Mouse (Mus musculus): Measurements from ENCODE around the gene Slc1a7. TPM values are rescaled to one million over a fixed set of nuclear protein-coding genes. Genes with fewer than 3 reads are reported as not detected.

Gene Slc1a7
- total and polyA plus RNA-seq, 3 experiments, result 0.21 to 1.9 (median 0.32) TPM

GRCm38 (mm10) chr4:108032352-108032849 lies 64.3 kb downstream of the Slc1a7 start:
- WGBS, result 55% methylated on average over 11 of the region's 11 CpGs
- Histone ChIP-seq H3K4me3 (peak overlapping the region; percentile 68; the same call in 1 of the 2 replicates), H3K27me3 (ENCODE audit: control insufficient read depth, insufficient read depth, low read length) (peaks cover 2% of the 10 kb centered on the region; the same call in 1 of the 2 replicates), H3K27ac (peak overlapping the region; percentile 77; the same call in 1 of the 2 replicates), H3K9ac (ENCODE audit: low read depth, low read length) (peak overlapping the region; percentile 80), H3K36me3 (ENCODE audit: control insufficient read depth, insufficient read depth, low read length) (no peaks in the 10 kb centered on the region), H3K4me1 (ENCODE audit: control insufficient read depth, insufficient read depth, low read length) (peaks cover 4% of the 10 kb centered on the region), H3K79me2 (replicated peaks; ENCODE audit: control insufficient read depth, insufficient read depth, low read length) (no peaks in the 10 kb centered on the region)
- no peak for TF ChIP-seq EP300 (IDR thresholded peaks at IDR 0.05; ENCODE audit: insufficient read depth, low read depth, low read length)
- no peak for TF ChIP-seq CTCF (IDR thresholded peaks at IDR 0.05)
- no peak for TF ChIP-seq POLR2A (IDR thresholded peaks at IDR 0.05; ENCODE audit: insufficient read depth, low read depth, low read length)
- intact Hi-C loops (cut with DNase I), result no loop called here
- DNase-seq, result no peak

- Histone ChIP-seq H3K79me2 (replicated peaks; ENCODE audit: control insufficient read depth, insufficient read depth, low read length) (no peaks in the 10 kb centered on the region), H3K27ac (no peak overlapping the region), H3K36me3 (ENCODE audit: control insufficient read depth, insufficient read depth, low read length) (no peaks in the 10 kb centered on the region), H3K4me3 (no peak overlapping the region), H3K27me3 (ENCODE audit: control insufficient read depth, insufficient read depth, low read length) (peaks cover 2% of the 10 kb centered on the region; the same call in 1 of the 2 replicates), H3K9ac (ENCODE audit: low read depth, low read length) (no peak overlapping the region), H3K4me1 (ENCODE audit: control insufficient read depth, insufficient read depth, low read length) (peaks cover 4% of the 10 kb centered on the region)
- intact Hi-C loops (cut with DNase I), result no loop called here
- WGBS, result 81% methylated on average over 8 of the region's 8 CpGs
- TF ChIP-seq POLR2A (IDR thresholded peaks at IDR 0.05; ENCODE audit: insufficient read depth, low read depth, low read length) (no peak), EP300 (IDR thresholded peaks at IDR 0.05; ENCODE audit: insufficient read depth, low read depth, low read length) (no peak), CTCF (IDR thresholded peaks at IDR 0.05) (no peak)
- no peak for DNase-seq
These were observed 65.1 kb downstream of the Slc1a7 start for GRCm38 (mm10) chr4:108033041-108033764.

- 75% methylated on average over 8 of the region's 8 CpGs for WGBS
- intact Hi-C loops (cut with DNase I), result no loop called here
These were observed 68.9 kb downstream of the Slc1a7 start for GRCm38 (mm10) chr4:108037027-108037426.

GRCm38 (mm10) chr4:108045136-108046107 lies 77.3 kb downstream of the Slc1a7 start:
- no peak for TF ChIP-seq EP300 (IDR thresholded peaks at IDR 0.05; ENCODE audit: insufficient read depth, low read depth, low read length)
- TF ChIP-seq CTCF (IDR thresholded peaks at IDR 0.05), result no peak
- TF ChIP-seq POLR2A (IDR thresholded peaks at IDR 0.05; ENCODE audit: insufficient read depth, low read depth, low read length), result no peak
- intact Hi-C loops (cut with DNase I), result no loop called here
- Histone ChIP-seq H3K4me3 (no peak overlapping the region), H3K36me3 (ENCODE audit: control insufficient read depth, insufficient read depth, low read length) (peaks cover 2% of the 10 kb centered on the region; the same call in 1 of the 2 replicates), H3K27me3 (ENCODE audit: control insufficient read depth, insufficient read depth, low read length) (no peaks in the 10 kb centered on the region), H3K9ac (ENCODE audit: low read depth, low read length) (no peak overlapping the region), H3K27ac (no peak overlapping the region), H3K4me1 (ENCODE audit: control insufficient read depth, insufficient read depth, low read length) (no peaks in the 10 kb centered on the region; the same call in 1 of the 2 replicates), H3K79me2 (replicated peaks; ENCODE audit: control insufficient read depth, insufficient read depth, low read length) (no peaks in the 10 kb centered on the region)
- WGBS, result 73% methylated on average over 19 of the region's 19 CpGs
- DNase-seq, result no peak

More at GRCm38 (mm10) chr4:108037027-108037426, 68.9 kb downstream of the Slc1a7 start:
- H3K4me3 ChIP-seq, result no peak overlapping the region
- H3K27me3 ChIP-seq (ENCODE audit: control insufficient read depth, insufficient read depth, low read length), result no peaks in the 10 kb centered on the region
- no peak for TF ChIP-seq POLR2A (IDR thresholded peaks at IDR 0.05; ENCODE audit: insufficient read depth, low read depth, low read length)
- TF ChIP-seq CTCF (IDR thresholded peaks at IDR 0.05), result 0 out of 2 replicates have a peak, but pooled peaks have one; percentile 2
- no peak for TF ChIP-seq EP300 (IDR thresholded peaks at IDR 0.05; ENCODE audit: insufficient read depth, low read depth, low read length)
- no peaks in the 10 kb centered on the region for H3K4me1 ChIP-seq (ENCODE audit: control insufficient read depth, insufficient read depth, low read length)
- no peak overlapping the region for H3K9ac ChIP-seq (ENCODE audit: low read depth, low read length)
- H3K79me2 ChIP-seq (replicated peaks; ENCODE audit: control insufficient read depth, insufficient read depth, low read length), result no peaks in the 10 kb centered on the region
- H3K27ac ChIP-seq, result peak overlapping the region; percentile 29
- no peaks in the 10 kb centered on the region for H3K36me3 ChIP-seq (ENCODE audit: control insufficient read depth, insufficient read depth, low read length)
- DNase-seq, result peak; percentile 35 to 54

GRCm38 (mm10) chr4:108046136-108046535 lies 78.0 kb downstream of the Slc1a7 start:
- no peak overlapping the region for H3K9ac ChIP-seq (ENCODE audit: low read depth, low read length)
- no peaks in the 10 kb centered on the region for H3K27me3 ChIP-seq (ENCODE audit: control insufficient read depth, insufficient read depth, low read length)
- H3K79me2 ChIP-seq (replicated peaks; ENCODE audit: control insufficient read depth, insufficient read depth, low read length), result no peaks in the 10 kb centered on the region
- TF ChIP-seq EP300 (IDR thresholded peaks at IDR 0.05; ENCODE audit: insufficient read depth, low read depth, low read length), result peak; percentile 46; the same call in 1 of the 2 replicates
- no peak for TF ChIP-seq CTCF (IDR thresholded peaks at IDR 0.05)
- peak; percentile 39 to 53 for DNase-seq
- intact Hi-C loops (cut with DNase I), result no loop called here
- no peak overlapping the region for H3K27ac ChIP-seq
- H3K4me1 ChIP-seq (ENCODE audit: control insufficient read depth, insufficient read depth, low read length), result no peaks in the 10 kb centered on the region; the same call in 1 of the 2 replicates
- WGBS, result 60% methylated on average over 8 of the region's 8 CpGs
- H3K4me3 ChIP-seq, result no peak overlapping the region
- H3K36me3 ChIP-seq (ENCODE audit: control insufficient read depth, insufficient read depth, low read length), result peaks cover 2% of the 10 kb centered on the region; the same call in 1 of the 2 replicates
